Mouse (Mus musculus): ENCODE measurements at regions not wholly inside any gene's neighbourhood (a gene's known extent, or its start where the extent isn't known, plus 50 kb on each side); places are given as distances from the start of the nearest gene placed in this dataset.

DNA sequence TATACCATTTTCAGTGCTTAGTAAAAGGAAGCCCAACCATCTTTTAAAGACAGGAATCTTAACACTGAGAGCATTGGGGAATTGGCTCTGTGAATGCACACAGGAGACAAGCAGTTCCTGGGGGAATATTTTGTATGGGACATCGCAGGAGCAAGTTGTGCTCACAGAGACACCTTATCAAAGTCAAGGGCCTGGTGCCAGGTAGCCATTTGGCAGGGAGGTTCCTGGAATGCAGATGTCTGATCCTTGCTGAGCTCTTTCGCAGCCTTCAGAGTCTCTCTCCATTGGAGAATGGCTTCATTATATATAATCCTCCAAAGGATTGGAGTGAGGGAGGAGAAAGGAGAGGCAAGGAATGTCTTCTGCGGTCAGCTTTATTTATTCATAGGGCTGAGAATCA is 62.6 kb upstream of the Dock1 start:
- 86% methylated on average over 3 of the region's 3 CpGs for WGBS
- Histone ChIP-seq H3K27me3 (ENCODE audit: control insufficient read depth, insufficient read depth, low read length) (no peaks in the 10 kb centered on the region), H3K9ac (ENCODE audit: low read depth, low read length) (no peak overlapping the region), H3K4me3 (ENCODE audit: insufficient read depth, low read depth, low read length) (no peak overlapping the region), H3K4me1 (ENCODE audit: control insufficient read depth, insufficient read depth, low read length) (no peaks in the 10 kb centered on the region), H3K36me3 (ENCODE audit: control insufficient read depth, insufficient read depth, low read length) (no peaks in the 10 kb centered on the region), H3K27ac (replicated peaks; ENCODE audit: insufficient read depth, low read depth, low read length) (no peak overlapping the region), H3K79me2 (ENCODE audit: control insufficient read depth, insufficient read depth, low read length) (no peaks in the 10 kb centered on the region)
- no peak for DNase-seq (ENCODE audit: extremely low read depth, low read depth, low spot score)
- no peak for TF ChIP-seq POLR2A (IDR thresholded peaks at IDR 0.05; ENCODE audit: extremely low read depth, insufficient read depth, low read length)
- TF ChIP-seq CTCF (IDR thresholded peaks at IDR 0.05; ENCODE audit: low read depth, low read length) = no peak

DNA sequence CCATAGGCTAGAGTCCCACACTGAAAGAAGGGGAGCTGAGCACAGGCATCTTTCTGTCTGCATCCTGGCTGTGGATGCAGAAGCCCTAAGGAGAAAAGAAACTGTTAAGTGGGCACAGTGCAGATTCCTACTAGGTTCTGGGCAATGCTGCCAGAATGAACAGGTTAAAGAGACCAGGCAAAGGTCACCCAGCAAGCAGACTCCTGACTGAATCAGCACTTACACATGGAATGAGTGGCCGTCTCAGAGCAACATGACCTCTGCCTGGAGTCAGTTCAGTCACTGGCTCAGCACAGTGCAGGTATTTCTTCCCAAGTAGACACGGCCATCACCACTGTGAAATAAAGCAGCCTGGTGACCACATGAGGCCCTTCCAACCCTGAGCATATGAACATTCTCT is 60.3 kb upstream of the Dock1 start:
- H3K27me3 ChIP-seq (ENCODE audit: control insufficient read depth, insufficient read depth, low read length) = no peaks in the 10 kb centered on the region
- H3K79me2 ChIP-seq (ENCODE audit: control insufficient read depth, insufficient read depth, low read length) = no peaks in the 10 kb centered on the region
- DNase-seq (ENCODE audit: extremely low read depth, low read depth, low spot score) = no peak
- no peak overlapping the region for H3K9ac ChIP-seq (ENCODE audit: low read depth, low read length)
- no peaks in the 10 kb centered on the region for H3K36me3 ChIP-seq (ENCODE audit: control insufficient read depth, insufficient read depth, low read length)
- H3K4me3 ChIP-seq (ENCODE audit: insufficient read depth, low read depth, low read length) = no peak overlapping the region
- H3K4me1 ChIP-seq (ENCODE audit: control insufficient read depth, insufficient read depth, low read length) = no peaks in the 10 kb centered on the region
- 48% methylated on average over 2 of the region's 2 CpGs for WGBS
- H3K27ac ChIP-seq (replicated peaks; ENCODE audit: insufficient read depth, low read depth, low read length) = no peak overlapping the region
- no peak for TF ChIP-seq CTCF (IDR thresholded peaks at IDR 0.05; ENCODE audit: low read depth, low read length)
- TF ChIP-seq POLR2A (IDR thresholded peaks at IDR 0.05; ENCODE audit: extremely low read depth, insufficient read depth, low read length) = no peak

DNA sequence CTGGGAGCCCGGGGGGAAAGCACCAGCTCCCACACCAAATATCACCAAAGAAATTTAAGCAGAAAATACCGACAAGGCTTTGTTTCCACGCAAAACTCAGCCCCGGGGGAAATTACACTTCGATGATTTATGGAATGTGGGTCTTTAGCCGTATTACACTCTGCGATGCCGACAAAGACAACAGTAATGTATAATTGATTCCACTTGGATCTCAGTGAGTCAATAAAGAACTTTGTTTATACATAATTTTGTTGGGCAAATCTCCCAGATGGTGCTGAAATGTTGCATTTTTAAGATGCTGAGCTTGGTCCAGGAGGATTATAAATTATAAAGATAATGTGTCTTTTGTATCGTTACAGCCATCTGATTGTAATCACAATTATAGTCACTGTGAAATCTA is 59.1 kb upstream of the Dock1 start:
- Histone ChIP-seq H3K79me2 (ENCODE audit: control insufficient read depth, insufficient read depth, low read length) (no peaks in the 10 kb centered on the region), H3K4me3 (ENCODE audit: insufficient read depth, low read depth, low read length) (no peak overlapping the region), H3K27me3 (ENCODE audit: control insufficient read depth, insufficient read depth, low read length) (no peaks in the 10 kb centered on the region), H3K27ac (replicated peaks; ENCODE audit: insufficient read depth, low read depth, low read length) (no peak overlapping the region), H3K9ac (ENCODE audit: low read depth, low read length) (no peak overlapping the region), H3K4me1 (ENCODE audit: control insufficient read depth, insufficient read depth, low read length) (no peaks in the 10 kb centered on the region), H3K36me3 (ENCODE audit: control insufficient read depth, insufficient read depth, low read length) (no peaks in the 10 kb centered on the region)
- WGBS = 88% methylated on average over 9 of the region's 9 CpGs
- TF ChIP-seq CTCF (IDR thresholded peaks at IDR 0.05; ENCODE audit: low read depth, low read length) (no peak), POLR2A (IDR thresholded peaks at IDR 0.05; ENCODE audit: extremely low read depth, insufficient read depth, low read length) (no peak)
- no peak for DNase-seq (ENCODE audit: extremely low read depth, low read depth, low spot score)

DNA sequence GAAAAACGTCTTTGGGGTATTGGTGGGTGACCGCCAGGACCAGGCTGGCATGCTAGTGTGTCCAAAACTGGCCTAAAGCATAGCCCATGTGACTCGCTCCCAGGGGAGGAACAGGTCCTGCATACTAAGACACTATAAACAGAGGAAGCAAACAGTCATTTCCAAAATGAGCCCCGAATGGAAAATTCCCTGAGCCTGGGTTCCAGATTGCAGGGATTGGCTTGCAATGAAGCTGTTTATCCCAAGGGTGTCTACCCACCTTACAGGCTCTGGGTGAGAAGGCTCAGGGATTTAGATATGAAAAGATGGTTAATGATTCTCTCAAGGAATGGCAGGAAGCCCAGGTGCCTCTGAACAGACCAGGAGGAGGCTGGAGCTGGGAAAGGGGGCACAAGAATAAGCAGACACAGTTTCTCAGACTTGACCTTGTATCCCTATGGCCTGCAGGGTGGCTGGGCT is 58.2 kb upstream of the Dock1 start:
- no peak for DNase-seq (ENCODE audit: extremely low read depth, low read depth, low spot score)
- H3K27me3 ChIP-seq (ENCODE audit: control insufficient read depth, insufficient read depth, low read length) = no peaks in the 10 kb centered on the region
- H3K36me3 ChIP-seq (ENCODE audit: control insufficient read depth, insufficient read depth, low read length) = no peaks in the 10 kb centered on the region
- H3K79me2 ChIP-seq (ENCODE audit: control insufficient read depth, insufficient read depth, low read length) = no peaks in the 10 kb centered on the region
- no peak overlapping the region for H3K27ac ChIP-seq (replicated peaks; ENCODE audit: insufficient read depth, low read depth, low read length)
- TF ChIP-seq CTCF (IDR thresholded peaks at IDR 0.05; ENCODE audit: low read depth, low read length) = no peak
- no peak for TF ChIP-seq POLR2A (IDR thresholded peaks at IDR 0.05; ENCODE audit: extremely low read depth, insufficient read depth, low read length)
- 80% methylated on average over 4 of the region's 4 CpGs for WGBS
- no peaks in the 10 kb centered on the region for H3K4me1 ChIP-seq (ENCODE audit: control insufficient read depth, insufficient read depth, low read length)
- H3K9ac ChIP-seq (ENCODE audit: low read depth, low read length) = no peak overlapping the region
- H3K4me3 ChIP-seq (ENCODE audit: insufficient read depth, low read depth, low read length) = no peak overlapping the region

DNA sequence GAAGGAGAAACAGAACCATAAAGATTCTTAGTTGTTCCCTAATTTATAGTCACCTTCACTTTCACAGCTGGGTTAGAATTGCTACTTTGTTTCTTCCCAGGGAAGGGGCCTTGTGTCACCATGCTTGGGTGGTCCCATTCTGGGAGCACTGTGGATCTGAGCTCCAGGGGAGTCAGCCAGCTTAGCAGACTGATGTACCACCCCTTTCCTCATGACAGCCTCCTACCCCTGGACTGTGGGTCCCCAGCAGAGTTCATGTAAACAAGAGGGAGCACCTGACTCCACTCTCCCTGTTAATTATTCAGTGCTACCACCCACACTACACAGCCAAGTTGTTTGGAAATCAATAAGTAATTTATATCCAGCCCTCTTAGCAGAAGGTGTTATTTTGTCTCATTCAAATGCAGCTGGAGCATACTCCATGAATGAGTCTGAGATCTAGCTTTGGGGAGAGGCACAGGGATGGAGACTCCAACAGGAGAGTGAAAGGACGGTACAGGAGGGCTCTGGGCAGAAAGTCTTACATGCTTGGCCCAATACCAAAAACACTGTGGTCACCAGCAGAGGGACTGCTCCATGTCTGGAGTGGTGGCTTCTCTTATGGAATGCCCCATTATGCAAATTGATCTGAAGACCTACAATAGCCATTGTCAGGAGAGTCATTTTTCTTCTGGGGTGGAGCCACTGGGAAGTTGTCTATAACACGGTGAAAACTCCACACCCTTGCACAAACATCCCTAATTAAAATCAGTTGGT is 51.1 kb upstream of the Dock1 start:
- Histone ChIP-seq H3K9ac (ENCODE audit: low read depth, low read length) (no peak overlapping the region), H3K27me3 (ENCODE audit: control insufficient read depth, insufficient read depth, low read length) (no peaks in the 10 kb centered on the region), H3K4me3 (ENCODE audit: insufficient read depth, low read depth, low read length) (no peak overlapping the region), H3K4me1 (ENCODE audit: control insufficient read depth, insufficient read depth, low read length) (no peaks in the 10 kb centered on the region), H3K79me2 (ENCODE audit: control insufficient read depth, insufficient read depth, low read length) (no peaks in the 10 kb centered on the region), H3K36me3 (ENCODE audit: control insufficient read depth, insufficient read depth, low read length) (no peaks in the 10 kb centered on the region), H3K27ac (replicated peaks; ENCODE audit: insufficient read depth, low read depth, low read length) (no peak overlapping the region)
- TF ChIP-seq CTCF (IDR thresholded peaks at IDR 0.05; ENCODE audit: low read depth, low read length) (no peak), POLR2A (IDR thresholded peaks at IDR 0.05; ENCODE audit: extremely low read depth, insufficient read depth, low read length) (no peak)
- no peak for DNase-seq (ENCODE audit: extremely low read depth, low read depth, low spot score)
- WGBS = 48% methylated on average over 2 of the region's 2 CpGs

DNA sequence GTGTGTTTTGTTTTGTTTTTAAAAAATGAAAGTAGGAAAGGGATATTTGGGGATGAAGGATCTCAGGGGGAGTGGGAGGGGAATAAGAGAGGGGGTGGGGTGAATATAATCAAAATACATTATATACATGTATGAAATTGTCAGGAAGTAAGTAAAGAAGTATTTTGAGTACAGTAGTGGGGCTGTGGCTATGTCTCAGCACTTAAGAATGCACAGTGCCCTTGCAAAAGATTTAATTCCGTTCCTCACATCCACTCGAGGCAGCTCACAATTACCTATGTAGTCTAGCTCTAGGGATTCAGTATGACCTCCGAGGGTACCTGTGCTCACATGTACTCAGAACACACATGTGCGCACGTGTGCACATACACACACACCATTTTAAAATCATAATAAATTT is 50.4 kb upstream of the Dock1 start:
- no peak for DNase-seq (ENCODE audit: extremely low read depth, low read depth, low spot score)
- no peak for TF ChIP-seq CTCF (IDR thresholded peaks at IDR 0.05; ENCODE audit: low read depth, low read length)
- no peak for TF ChIP-seq POLR2A (IDR thresholded peaks at IDR 0.05; ENCODE audit: extremely low read depth, insufficient read depth, low read length)
- Histone ChIP-seq H3K36me3 (ENCODE audit: control insufficient read depth, insufficient read depth, low read length) (no peaks in the 10 kb centered on the region), H3K27me3 (ENCODE audit: control insufficient read depth, insufficient read depth, low read length) (no peaks in the 10 kb centered on the region), H3K9ac (ENCODE audit: low read depth, low read length) (no peak overlapping the region), H3K79me2 (ENCODE audit: control insufficient read depth, insufficient read depth, low read length) (no peaks in the 10 kb centered on the region), H3K27ac (replicated peaks; ENCODE audit: insufficient read depth, low read depth, low read length) (no peak overlapping the region), H3K4me3 (ENCODE audit: insufficient read depth, low read depth, low read length) (no peak overlapping the region), H3K4me1 (ENCODE audit: control insufficient read depth, insufficient read depth, low read length) (no peaks in the 10 kb centered on the region)
- WGBS = 84% methylated on average over 5 of the region's 5 CpGs

All from liver, adult 2 months (tissue).